Mouse (Mus musculus) kidney, adult 2 months (tissue): Measurements from ENCODE around the gene Galnt6.

Source experiments
- CTCF ChIP-seq: fragments of 200-500 bp; conservative IDR thresholded peaks from 2 replicates; pipeline ENCODE4 v1.5.1; 2011; ENCODE audit warnings: low read depth, mild to moderate bottlenecking, control low read depth, low read length, moderate library complexity, mixed read lengths; ENCODE audit not compliant: insufficient read depth, insufficient read length
- POLR2A ChIP-seq: fragments of 200-500 bp; IDR thresholded peaks from one replicate; pipeline ENCODE4 v1.6.1; 2011; ENCODE audit warnings: low read depth, low read length, control low read depth

- TF ChIP-seq POLR2A (no peak), CTCF (no peak)
These were observed 52.7 kb downstream of the Galnt6 start for GRCm38 (mm10) chr15:100676521-100676920.
